Mouse (Mus musculus) adrenal gland, postnatal 0 days (tissue): ENCODE measurements around the gene Nkd1. TPM values are rescaled to one million over a fixed set of nuclear protein-coding genes. Genes with fewer than 3 reads are reported as not detected.

ENCODE experiments used
- polyA plus RNA-seq: library from polyadenylated mRNA; unstranded; fragments of >200 nt; fragmentation: Nextera tagmentation; extraction: Ambion mirVana; gene quantifications from 2 replicates; pipeline ENCODE4 v1.2.1, GENCODE M21; 2015

The Nkd1 gene
- 36.9 and 41.1 TPM in 2 replicates for polyA plus RNA-seq

GRCm38 (mm10) chr8:88520985-88521527, at the start of gene Nkd1:
Gene Nkd1, plus strand, starts transcription at chr8:88521354.

DNA sequence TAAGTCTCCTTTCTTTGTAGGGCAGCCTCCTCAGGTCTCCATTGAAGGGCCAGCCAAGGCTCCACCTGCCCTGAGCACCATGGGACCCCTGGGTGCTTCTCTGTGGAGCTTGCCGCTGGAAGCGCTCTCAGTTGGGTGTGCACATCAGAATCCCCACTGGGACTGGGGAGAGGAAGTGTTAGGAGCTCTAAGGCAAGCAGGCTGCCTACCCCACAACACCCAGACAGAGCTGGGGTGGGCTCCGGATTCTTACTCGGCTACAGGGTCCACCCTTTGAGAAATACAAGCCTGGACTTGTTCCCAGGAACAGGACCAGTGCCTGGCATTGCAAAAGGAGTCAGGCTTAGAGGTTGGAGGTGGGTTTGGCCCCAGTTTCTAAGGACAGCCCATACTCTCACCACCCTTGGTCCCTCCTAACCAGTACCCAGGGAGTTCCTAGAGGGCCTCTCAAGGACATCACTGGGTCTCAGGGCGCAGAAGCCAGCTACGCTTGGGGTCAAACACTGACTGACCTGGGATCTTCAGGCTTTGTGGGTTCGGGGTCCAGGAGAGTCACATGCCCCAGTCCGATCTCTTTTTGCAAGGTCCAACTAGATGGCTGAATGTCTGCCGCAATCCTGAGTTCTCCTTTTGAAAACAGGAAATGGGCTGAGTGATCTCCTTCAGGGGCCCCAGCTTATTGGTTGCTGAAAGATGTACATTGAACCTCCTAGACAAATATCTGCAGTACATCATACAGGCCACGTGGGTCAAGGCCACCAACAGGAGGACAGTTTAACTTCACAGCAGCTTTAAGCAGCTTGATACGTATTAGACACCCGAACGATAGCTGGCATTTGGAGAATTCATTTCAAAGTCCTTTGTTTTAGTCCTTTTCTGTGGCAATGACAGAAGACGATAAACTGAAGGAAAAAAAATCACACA, 114.6 kb downstream of the Nkd1 start, which contains the start of gene Snx20:
Snx20 (minus strand) TSS at position 655 of the 924 bp plus-strand sequence.

Other genes starting within 250 kb of the Nkd1 start
- 4.9 and 5.2 TPM in 2 replicates for gene Adcy7, start 249.0 kb upstream of the Nkd1 start, polyA plus RNA-seq
- 49.3 and 68.4 TPM in 2 replicates for gene Brd7, start 159.2 kb upstream of the Nkd1 start, polyA plus RNA-seq
- gene Snx20, start 114.8 kb downstream of the Nkd1 start, polyA plus RNA-seq = 4.2 and 4.9 TPM in 2 replicates
- gene Nod2, start 126.0 kb downstream of the Nkd1 start, polyA plus RNA-seq = 0.11 and 0.13 TPM in 2 replicates
- 9.8 and 16.2 TPM in 2 replicates for gene Cyld, start 175.7 kb downstream of the Nkd1 start, polyA plus RNA-seq